Mouse (Mus musculus) neural tube, embryonic 13.5 days (tissue): Measurements from ENCODE around the gene Rnf222. TPM values are rescaled to one million over a fixed set of nuclear protein-coding genes. Genes with fewer than 3 reads are reported as not detected.
"Not testable (repeated sequence)": the region's sequence is repeated elsewhere in the genome, so short reads cannot be mapped to it uniquely, and the experiment has no call there.

Experiments used
- ATAC-seq: fragments of 200-750 bp; cut with Nextera tagmentation; 2 replicates; pipeline ENCODE4 v1.8.0; 2017; ENCODE audit warnings: low read depth, mild to moderate bottlenecking, moderate TSS enrichment, moderate library complexity
- H3K27ac ChIP-seq: fragments of 300-500 bp; sonication (generic); replicated peaks from 2 replicates; pipeline ENCODE4 v1.5.1; 2015; ENCODE audit warnings: moderate library complexity, mild to moderate bottlenecking, inconsistent platforms
- H3K27me3 ChIP-seq: fragments of 300-500 bp; sonication (generic); 2 replicates; pipeline ENCODE4 v1.6.1; 2015; ENCODE audit warnings: mild to moderate bottlenecking, inconsistent platforms
- H3K36me3 ChIP-seq: fragments of 300-500 bp; sonication (generic); 2 replicates; pipeline ENCODE4 v1.6.1; 2015; ENCODE audit warnings: mild to moderate bottlenecking, inconsistent platforms
- H3K4me1 ChIP-seq: fragments of 300-500 bp; sonication (generic); replicated peaks from 2 replicates; pipeline ENCODE4 v1.6.1; 2015; ENCODE audit warnings: inconsistent platforms
- H3K4me2 ChIP-seq: fragments of 300-500 bp; sonication (generic); 2 replicates; pipeline ENCODE4 v1.6.1; 2015; ENCODE audit warnings: inconsistent platforms, mild to moderate bottlenecking, moderate library complexity
- H3K4me3 ChIP-seq: fragments of 300-500 bp; sonication (generic); 2 replicates; pipeline ENCODE4 v1.5.1; 2015; ENCODE audit warnings: mild to moderate bottlenecking, inconsistent platforms
- H3K9ac ChIP-seq: fragments of 300-500 bp; sonication (generic); 2 replicates; pipeline ENCODE4 v1.6.1; 2015; ENCODE audit warnings: moderate library complexity, mild to moderate bottlenecking, inconsistent platforms
- H3K9me3 ChIP-seq: fragments of 300-500 bp; sonication (generic); 2 replicates; pipeline ENCODE4 v1.6.1; 2016; ENCODE audit warnings: inconsistent platforms
- WGBS: fragments of 180-500 bp; shearing (Covaris S2); methylation state at CpG from one replicate; pipeline ENCODE4 v1.1.7; 2015; 5-methylcytosine and 5-hydroxymethylcytosine counted together
- polyA plus RNA-seq: library from polyadenylated mRNA; unstranded; fragments of >200 nt; fragmentation: Nextera tagmentation; extraction: Ambion mirVana; gene quantifications from 2 replicates; pipeline ENCODE4 v1.2.1, GENCODE M21; 2015

The Rnf222 gene
- polyA plus RNA-seq, 1 experiment from 2014 or later, result not detected

- no peak overlapping the region for H3K4me3 ChIP-seq
- 95% methylated on average over 2 of the region's 2 CpGs for WGBS
- no peaks in the 10 kb centered on the region for H3K36me3 ChIP-seq
- no peak for ATAC-seq
- H3K27me3 ChIP-seq, result no peaks in the 10 kb centered on the region
- H3K9me3 ChIP-seq, result no peaks in the 10 kb centered on the region
- H3K27ac ChIP-seq, result no peak overlapping the region
- H3K9ac ChIP-seq, result no peak overlapping the region
- peaks cover 13% of the 10 kb centered on the region for H3K4me1 ChIP-seq
- no peak overlapping the region for H3K4me2 ChIP-seq
These were observed 36.4 kb downstream of the Rnf222 start for GRCm38 (mm10) chr11:68924749-68925148.

GRCm38 (mm10) chr11:68926981-68927380 lies 38.6 kb downstream of the Rnf222 start, which contains the start of gene Odf4:
Odf4 (minus strand) TSS chr11:68927081.
- Histone ChIP-seq H3K4me3 (no peak within 1 kb of the TSS), H3K9ac (no peak within 1 kb of the TSS), H3K4me1 (peaks cover 8% of the 10 kb centered on the region), H3K4me2 (no peak within 1 kb of the TSS), H3K27me3 (no peaks in the 10 kb centered on the region; the same call in 1 of the 2 replicates), H3K9me3 (no peaks in the 10 kb centered on the region), H3K36me3 (no peaks in the 10 kb centered on the region), H3K27ac (no peak within 1 kb of the TSS)
- no peak for ATAC-seq
- WGBS, result 82% methylated on average over 3 of the region's 3 CpGs

- no peak overlapping the region for H3K4me3 ChIP-seq
- H3K27me3 ChIP-seq, result no peaks in the 10 kb centered on the region; the same call in 1 of the 2 replicates
- no peak overlapping the region for H3K4me2 ChIP-seq
- WGBS, result 85% methylated on average over 6 of the region's 6 CpGs
- H3K9me3 ChIP-seq, result no peaks in the 10 kb centered on the region
- no peak for ATAC-seq
- no peak overlapping the region for H3K27ac ChIP-seq
- no peaks in the 10 kb centered on the region; the same call in 1 of the 2 replicates for H3K4me1 ChIP-seq
- no peaks in the 10 kb centered on the region for H3K36me3 ChIP-seq
- no peak overlapping the region for H3K9ac ChIP-seq
These were observed 41.6 kb downstream of the Rnf222 start for GRCm38 (mm10) chr11:68929947-68930346.

- ATAC-seq, result no peak
- Histone ChIP-seq H3K9ac (no peak overlapping the region), H3K27me3 (no peaks in the 10 kb centered on the region; the same call in 1 of the 2 replicates), H3K4me1 (peaks cover under 1% of the 10 kb centered on the region; the same call in 1 of the 2 replicates), H3K27ac (peak overlapping the region; percentile 50; the same call in 1 of the 2 replicates), H3K4me3 (no peak overlapping the region), H3K36me3 (no peaks in the 10 kb centered on the region), H3K9me3 (no peaks in the 10 kb centered on the region), H3K4me2 (no peak overlapping the region)
- 69% methylated on average over 5 of the region's 5 CpGs for WGBS
These were observed 45.6 kb downstream of the Rnf222 start for GRCm38 (mm10) chr11:68933885-68934507.

- not testable (repeated sequence) for H3K27ac ChIP-seq, H3K4me2 ChIP-seq, H3K9ac ChIP-seq, H3K4me3 ChIP-seq, H3K36me3 ChIP-seq, H3K9me3 ChIP-seq, H3K27me3 ChIP-seq, ATAC-seq
- WGBS, result 90% methylated on average over 4 of the region's 4 CpGs
- H3K4me1 ChIP-seq, result peaks cover 18% of the 10 kb centered on the region
These were observed 48.6 kb downstream of the Rnf222 start for GRCm38 (mm10) chr11:68936951-68937350.

GRCm38 (mm10) chr11:68939451-68940304 lies 51.3 kb downstream of the Rnf222 start:
- WGBS, result 3% methylated on average over 16 of the region's 16 CpGs

GRCm38 (mm10) chr11:68940516-68940915 lies 52.2 kb downstream of the Rnf222 start:
- Histone ChIP-seq H3K9me3 (no peaks in the 10 kb centered on the region), H3K36me3 (peaks cover 13% of the 10 kb centered on the region; the same call in 1 of the 2 replicates), H3K4me3 (peak overlapping the region; percentile 52), H3K9ac (peak overlapping the region; percentile 74), H3K4me1 (peaks cover 18% of the 10 kb centered on the region), H3K27ac (peak overlapping the region; percentile 83), H3K27me3 (no peaks in the 10 kb centered on the region), H3K4me2 (peak overlapping the region; percentile 62)
- no peak for ATAC-seq
- whole genome bisulfite sequencing, result 59% methylated on average over 4 of the region's 4 CpGs

More at GRCm38 (mm10) chr11:68939451-68940304, 51.3 kb downstream of the Rnf222 start:
- ATAC-seq, result peak; percentile 99
- Histone ChIP-seq H3K4me1 (peaks cover 18% of the 10 kb centered on the region), H3K27me3 (no peaks in the 10 kb centered on the region), H3K36me3 (peaks cover 10% of the 10 kb centered on the region; the same call in 1 of the 2 replicates), H3K9ac (peak overlapping the region; percentile 74), H3K9me3 (no peaks in the 10 kb centered on the region), H3K4me3 (peak overlapping the region; percentile 52), H3K27ac (peak overlapping the region; percentile 83), H3K4me2 (peak overlapping the region; percentile 62)

GRCm38 (mm10) chr11:68942731-68943130 lies 54.4 kb downstream of the Rnf222 start:
- H3K4me2 ChIP-seq, result no peak overlapping the region
- H3K4me1 ChIP-seq, result peaks cover 31% of the 10 kb centered on the region
- peaks cover 13% of the 10 kb centered on the region; the same call in 1 of the 2 replicates for H3K36me3 ChIP-seq
- H3K27ac ChIP-seq, result no peak overlapping the region
- no peak overlapping the region for H3K9ac ChIP-seq
- 88% methylated on average over 8 of the region's 8 CpGs for WGBS
- ATAC-seq, result no peak
- peaks cover 14% of the 10 kb centered on the region for H3K27me3 ChIP-seq
- no peak overlapping the region for H3K4me3 ChIP-seq
- H3K9me3 ChIP-seq, result no peaks in the 10 kb centered on the region

- H3K4me3 ChIP-seq, result no peak overlapping the region
- 78% methylated on average over 2 of the region's 2 CpGs for WGBS
- no peak overlapping the region for H3K4me2 ChIP-seq
- no peak overlapping the region for H3K27ac ChIP-seq
- H3K9me3 ChIP-seq, result no peaks in the 10 kb centered on the region
- no peak for ATAC-seq
- H3K4me1 ChIP-seq, result peaks cover 24% of the 10 kb centered on the region
- peaks cover 13% of the 10 kb centered on the region; the same call in 1 of the 2 replicates for H3K36me3 ChIP-seq
- no peak overlapping the region for H3K9ac ChIP-seq
- peaks cover 19% of the 10 kb centered on the region for H3K27me3 ChIP-seq
These were observed 56.9 kb downstream of the Rnf222 start for GRCm38 (mm10) chr11:68945245-68945644.

Other genes starting within 250 kb of the Rnf222 start
- 76.5 and 94.0 TPM in 2 replicates for gene Myh10, start 197.0 kb upstream of the Rnf222 start, polyA plus RNA-seq
- 96.9 and 97.7 TPM in 2 replicates for gene Ndel1, start 16.7 kb upstream of the Rnf222 start, polyA plus RNA-seq
- gene Rpl26, start 13.0 kb downstream of the Rnf222 start, polyA plus RNA-seq, result 743 and 760 TPM in 2 replicates
- gene Odf4, start 38.5 kb downstream of the Rnf222 start, polyA plus RNA-seq, result 0.40 TPM in 1 of 2 replicates, not detected in the other
- 14.4 and 14.8 TPM in 2 replicates for gene Arhgef15, start 68.9 kb downstream of the Rnf222 start, polyA plus RNA-seq
- gene Slc25a35, start 79.6 kb downstream of the Rnf222 start, polyA plus RNA-seq, result 2.0 and 2.5 TPM in 2 replicates
- 27.6 and 33.7 TPM in 2 replicates for gene Rangrf, start 86.6 kb downstream of the Rnf222 start, polyA plus RNA-seq
- gene Pfas, start 119.9 kb downstream of the Rnf222 start, polyA plus RNA-seq, result 19.1 and 21.9 TPM in 2 replicates
- gene Ctc1, start 127.4 kb downstream of the Rnf222 start, polyA plus RNA-seq, result 49.6 and 52.8 TPM in 2 replicates
- gene Aurkb, start 157.1 kb downstream of the Rnf222 start, polyA plus RNA-seq, result 22.7 and 33.0 TPM in 2 replicates
- gene Borcs6, start 171.2 kb downstream of the Rnf222 start, polyA plus RNA-seq, result 14.7 and 16.8 TPM in 2 replicates
- 28.4 and 29.2 TPM in 2 replicates for gene Tmem107, start 182.3 kb downstream of the Rnf222 start, polyA plus RNA-seq
- 268 and 282 TPM in 2 replicates for gene Vamp2, start 199.9 kb downstream of the Rnf222 start, polyA plus RNA-seq
- gene Per1, start 206.7 kb downstream of the Rnf222 start, polyA plus RNA-seq, result 8.0 and 8.4 TPM in 2 replicates
- gene Hes7, start 231.9 kb downstream of the Rnf222 start, polyA plus RNA-seq, result 0.61 TPM in 1 of 2 replicates, not detected in the other
- gene 9130213A22Rik, start 234.0 kb downstream of the Rnf222 start, polyA plus RNA-seq, result 0.18 and 0.32 TPM in 2 replicates
- gene Aloxe3, start 237.3 kb downstream of the Rnf222 start, polyA plus RNA-seq, result 0.59 and 1.2 TPM in 2 replicates